Mouse (Mus musculus) kidney, postnatal 25 days (tissue): ENCODE measurements around the gene Scn2b.
A peak's percentile ranks its signal among the peaks of the same experiment; 100 is the strongest.

Source experiments
- DNase-seq, 2 experiments: peaks; one replicate each; pipeline ENCODE4 v3.0.0; 2021; ENCODE audit warnings: mixed read lengths in 2 of 2

Gene Scn2b

GRCm38 (mm10) chr9:45117741-45118431 lies at the start of gene Scn2b:
Gene Scn2b (plus strand): TSS chr9:45117782.
- DNase-seq: no peak

GRCm38 (mm10) chr9:45071800-45072199 lies 45.8 kb upstream of the Scn2b start:
- no peak for DNase-seq

GRCm38 (mm10) chr9:45077859-45078258 lies 39.7 kb upstream of the Scn2b start:
- DNase-seq: no peak

- DNase-seq: no peak
Observed at GRCm38 (mm10) chr9:45079011-45079410, 38.6 kb upstream of the Scn2b start, which contains the start of gene Jaml. Gene Jaml (plus strand): TSS chr9:45079183.

- DNase-seq: no peak
Observed at GRCm38 (mm10) chr9:45083132-45083531, 34.5 kb upstream of the Scn2b start.

- no peak for DNase-seq
Observed at GRCm38 (mm10) chr9:45084556-45084955, 33.0 kb upstream of the Scn2b start.

GRCm38 (mm10) chr9:45085741-45086690 lies 31.6 kb upstream of the Scn2b start:
- no peak for DNase-seq

- DNase-seq: no peak
Observed at GRCm38 (mm10) chr9:45088040-45088439, 29.5 kb upstream of the Scn2b start.

GRCm38 (mm10) chr9:45090811-45091210 lies 26.8 kb upstream of the Scn2b start:
- no peak for DNase-seq

- peak; percentile 45 to 68 for DNase-seq
Observed at GRCm38 (mm10) chr9:45092641-45093040, 24.9 kb upstream of the Scn2b start.

GRCm38 (mm10) chr9:45095149-45095937 lies 22.2 kb upstream of the Scn2b start:
- DNase-seq: peak in 1 of 2 experiments; percentile 38

GRCm38 (mm10) chr9:45097877-45098276 lies 19.7 kb upstream of the Scn2b start:
- DNase-seq: no peak

GRCm38 (mm10) chr9:45098426-45098825 lies 19.2 kb upstream of the Scn2b start:
- no peak for DNase-seq

- no peak for DNase-seq
Observed at GRCm38 (mm10) chr9:45102528-45102927, 15.1 kb upstream of the Scn2b start.

GRCm38 (mm10) chr9:45103211-45103979 lies 14.2 kb upstream of the Scn2b start:
- no peak for DNase-seq

- peak; percentile 64 to 69 for DNase-seq
Observed at GRCm38 (mm10) chr9:45105596-45106374, 11.8 kb upstream of the Scn2b start.

- peak; percentile 43 to 65 for DNase-seq
Observed at GRCm38 (mm10) chr9:45115706-45116105, 1.9 kb upstream of the Scn2b start.

- DNase-seq: no peak
Observed at GRCm38 (mm10) chr9:45116819-45117218, 763 bp upstream of the Scn2b start.

GRCm38 (mm10) chr9:45118552-45118951 lies 970 bp downstream of the Scn2b start:
- no peak for DNase-seq

GRCm38 (mm10) chr9:45119316-45119953 lies 1.9 kb downstream of the Scn2b start:
- no peak for DNase-seq
